Mouse (Mus musculus) 3134 (cell line): ENCODE data around the gene Olfr801.

ENCODE experiments used
- DNase-seq: peaks from one replicate; pipeline ENCODE4 v3.0.0-alpha.2; 2011; ENCODE audit warnings: low spot score; ENCODE audit not compliant: insufficient read length; ENCODE audit errors: extremely low read depth

Gene Olfr801

DNA sequence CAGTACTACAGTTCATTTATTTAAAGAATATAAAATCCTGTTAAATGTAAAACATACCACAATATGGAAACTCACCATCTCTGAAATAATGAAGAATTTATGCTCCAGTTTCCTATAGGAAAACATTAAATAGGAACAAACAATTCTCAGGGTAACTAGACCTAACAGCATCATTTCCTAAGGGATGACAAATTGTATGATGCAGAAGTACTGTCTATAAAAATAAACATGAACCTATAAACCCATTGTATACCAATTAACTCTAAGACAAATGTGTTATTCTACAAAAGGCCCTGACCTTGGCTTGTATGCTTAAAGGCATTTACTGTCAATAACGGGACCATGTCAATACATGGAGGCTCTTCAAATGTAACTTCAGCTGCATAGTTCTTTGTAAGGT lies at the start of gene Olfr801:
Gene Olfr801 (minus strand): TSS at position 101 of the 400 bp plus-strand sequence.
- no peak for DNase-seq

DNA sequence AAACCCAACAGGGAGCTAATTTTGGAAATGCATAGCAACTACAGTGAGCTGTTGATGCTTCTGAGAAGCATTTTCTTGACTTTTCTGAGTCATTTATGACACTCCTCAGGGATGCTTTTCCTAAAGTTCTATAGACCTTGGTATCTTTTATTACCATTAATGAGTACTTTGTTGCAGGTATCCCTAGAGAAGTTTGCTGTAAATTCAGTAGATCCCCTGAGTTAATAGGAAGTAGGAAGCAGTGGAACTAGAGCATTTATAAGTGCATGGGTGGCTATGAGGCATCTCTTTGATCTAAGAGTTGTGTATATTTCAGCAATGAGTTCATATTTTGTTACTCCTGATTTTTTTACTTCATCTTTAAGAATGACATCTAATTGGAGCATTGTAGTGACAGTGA lies 29.2 kb upstream of the Olfr801 start, which contains the start of gene Olfr804:
Gene Olfr804 (plus strand): TSS at position 301 of the 400 bp plus-strand sequence.
- no peak for DNase-seq

- no peak for DNase-seq
These were observed 20.5 kb upstream of the Olfr801 start, which contains the start of gene Olfr803 for GRCm38 (mm10) chr10:129694186-129694585. TSS of gene Olfr803 (minus strand) at chr10:129694286.

GRCm38 (mm10) chr10:129688069-129688468 lies 14.4 kb upstream of the Olfr801 start, which contains the start of gene Olfr802:
TSS of gene Olfr802 (minus strand) at chr10:129688169.
- DNase-seq: no peak

GRCm38 (mm10) chr10:129657394-129657793 lies 16.3 kb downstream of the Olfr801 start, which contains the start of gene Olfr800:
TSS of gene Olfr800 (plus strand) at chr10:129657694.
- DNase-seq: no peak

DNA sequence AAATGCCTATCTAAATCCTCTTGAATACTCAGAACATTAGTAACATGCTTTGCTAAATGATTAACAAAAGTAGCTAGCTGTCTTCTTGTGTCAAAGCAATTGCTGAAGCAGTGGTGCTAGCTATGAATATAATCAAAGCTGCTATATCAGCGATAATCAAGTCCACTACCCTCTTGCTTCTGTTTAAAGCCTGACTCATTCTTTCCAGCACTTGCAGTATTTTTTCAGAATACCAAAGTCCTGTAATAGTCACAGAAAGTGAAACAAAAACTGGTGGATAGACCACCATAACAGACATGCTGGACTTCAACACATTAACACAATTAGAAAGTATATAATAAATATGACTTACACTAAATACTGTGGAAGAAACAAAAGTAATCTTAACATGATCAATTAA lies 21.9 kb downstream of the Olfr801 start:
- DNase-seq: no peak

DNA sequence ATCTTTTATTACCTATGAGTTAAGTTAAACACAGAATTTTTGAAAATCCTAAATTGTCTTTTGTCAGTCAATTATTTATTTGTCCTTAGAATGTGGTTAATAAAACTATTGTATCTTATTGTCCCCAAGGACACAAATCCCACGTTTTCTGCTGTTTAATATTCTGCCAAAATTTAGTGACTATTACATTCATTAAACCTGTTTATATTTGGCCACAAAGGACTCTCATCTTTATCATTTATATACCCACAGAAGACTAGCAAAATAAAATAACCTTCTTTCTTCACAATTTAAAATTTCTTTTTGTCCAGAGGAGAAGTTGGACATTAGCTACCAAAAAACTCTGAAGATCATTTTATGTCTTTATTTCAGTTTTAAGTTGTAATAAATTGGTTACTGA lies 36.5 kb downstream of the Olfr801 start, which contains the start of gene Olfr799:
Gene Olfr799 (plus strand): TSS at position 301 of the 400 bp plus-strand sequence.
- no peak for DNase-seq

- DNase-seq: no peak
These were observed 45.8 kb downstream of the Olfr801 start, which contains the start of gene Olfr798 for GRCm38 (mm10) chr10:129627834-129628233. TSS of gene Olfr798 (minus strand) at chr10:129627934.

GRCm38 (mm10) chr10:129623251-129623650 lies 50.4 kb downstream of the Olfr801 start:
- DNase-seq: no peak

- no peak for DNase-seq
These were observed 51.9 kb downstream of the Olfr801 start for GRCm38 (mm10) chr10:129621724-129622123.
